Mouse (Mus musculus) Muller cell, postnatal 12 days (primary cell): ENCODE measurements around the gene Ndufc2.

Source experiments
- DNase-seq: peaks from one replicate; pipeline ENCODE4 v3.0.0-alpha.2; 2015; ENCODE audit errors: inconsistent ontology term

The Ndufc2 gene

DNA sequence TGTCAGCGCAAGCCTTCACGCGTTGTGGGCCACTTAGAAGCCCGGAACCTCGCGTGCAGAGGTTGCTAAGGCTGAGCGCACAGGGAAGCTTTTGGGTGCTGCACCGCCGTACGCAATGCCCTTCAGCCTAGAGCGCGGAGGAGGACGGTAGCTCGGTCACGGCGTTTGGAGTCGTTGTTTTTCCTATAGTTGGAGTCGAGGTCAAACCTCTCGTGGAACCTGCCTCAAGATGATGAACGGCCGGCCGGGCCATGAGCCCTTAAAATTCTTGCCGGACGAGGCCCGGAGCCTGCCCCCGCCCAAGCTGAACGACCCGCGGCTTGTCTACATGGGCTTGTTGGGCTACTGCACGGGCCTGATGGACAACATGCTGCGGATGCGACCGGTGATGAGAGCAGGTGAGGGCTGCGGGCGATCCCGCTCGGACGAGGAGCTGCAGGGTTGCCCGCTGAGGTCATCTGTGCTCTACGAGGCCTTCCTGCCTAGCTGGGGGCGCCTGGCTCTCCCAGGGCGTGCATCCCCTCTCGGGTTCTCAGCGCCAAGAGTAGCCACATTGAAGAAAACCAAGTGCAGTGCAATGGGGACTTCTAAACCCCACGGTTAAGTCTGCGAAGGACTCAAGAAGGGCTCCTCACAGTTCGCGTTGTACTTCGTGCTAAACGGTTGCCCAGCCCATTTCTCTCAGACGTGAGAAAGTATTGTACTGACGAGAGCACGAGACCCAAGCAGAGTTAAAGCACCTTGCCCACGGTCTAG is at the start of gene Ndufc2:
TSS of gene Ndufc2 (plus strand) at position 44 of the 756 bp plus-strand sequence.
- DNase-seq, result peak; percentile 79

DNA sequence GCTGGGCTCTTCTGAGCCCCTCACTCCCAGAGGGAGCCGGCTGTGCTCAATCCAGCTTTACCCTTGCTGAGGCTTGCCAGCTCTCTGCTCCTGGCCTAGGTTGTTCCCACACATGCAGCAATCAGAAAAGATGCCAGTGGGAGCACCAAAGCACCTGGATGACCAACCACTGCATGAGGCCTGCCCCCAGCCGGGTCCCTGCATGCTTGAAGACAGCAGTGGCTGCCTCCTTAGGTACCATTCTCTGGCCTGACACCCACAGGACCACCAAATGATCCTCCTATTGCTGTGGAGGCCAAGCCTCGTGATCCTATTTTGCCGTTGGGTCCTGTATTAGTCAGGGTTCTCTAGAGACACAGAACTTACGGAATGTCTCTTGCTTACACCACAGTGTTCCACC is 48.9 kb upstream of the Ndufc2 start:
- DNase-seq, result no peak

DNA sequence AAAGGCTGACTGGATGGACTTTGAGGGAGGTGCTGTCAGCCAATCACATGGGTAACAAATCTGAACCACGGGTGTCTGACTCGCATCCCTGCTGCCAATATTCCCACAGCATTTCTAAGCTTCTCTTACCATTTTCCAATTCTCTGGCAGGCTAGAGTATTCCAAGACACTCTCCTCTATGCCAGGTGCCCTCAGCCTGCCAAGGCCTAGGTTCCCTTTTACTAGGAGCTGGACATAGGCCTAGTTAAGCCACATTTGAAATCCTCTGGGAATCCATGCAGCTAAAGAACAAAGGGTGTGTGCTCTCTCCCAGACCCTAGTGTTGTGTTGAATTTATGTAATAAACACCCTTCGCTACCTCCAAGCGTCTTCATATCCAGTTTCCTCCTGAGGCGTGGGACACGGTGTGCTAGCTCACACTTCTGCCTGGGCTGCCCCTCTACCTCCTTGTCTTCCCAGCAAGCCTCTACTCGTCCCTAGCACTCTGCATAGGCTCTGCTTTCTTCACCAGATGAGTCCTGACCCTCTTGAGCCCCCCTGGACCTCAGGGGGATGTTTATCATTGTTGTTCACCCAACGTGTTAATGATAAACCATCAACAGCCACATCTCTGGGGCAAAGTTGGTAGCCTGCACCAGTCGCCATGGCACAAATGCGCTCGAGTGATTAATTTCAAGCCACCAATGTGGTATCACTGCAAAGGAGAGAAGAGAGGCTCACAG is 47.9 kb upstream of the Ndufc2 start:
- DNase-seq, result no peak

DNA sequence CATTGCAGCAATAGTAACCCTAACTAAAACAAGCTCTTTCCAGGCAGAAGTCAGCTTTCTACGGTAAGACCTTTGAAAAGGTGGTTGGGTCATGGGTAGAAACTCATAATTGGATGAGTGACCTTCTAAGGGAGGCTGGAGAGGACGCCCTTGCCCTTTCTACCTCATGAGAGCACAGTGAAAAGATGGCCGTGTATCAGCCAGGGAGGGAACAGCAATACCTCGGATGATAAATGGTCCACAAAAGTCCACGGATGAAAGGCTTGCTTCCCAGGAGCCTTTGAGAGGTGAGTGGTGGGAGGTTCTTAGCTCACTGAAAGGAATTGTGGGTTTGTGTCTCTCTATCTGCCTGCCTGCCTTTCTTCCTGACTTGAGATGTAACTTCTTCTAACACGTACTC is 46.4 kb upstream of the Ndufc2 start:
- DNase-seq, result no peak

DNA sequence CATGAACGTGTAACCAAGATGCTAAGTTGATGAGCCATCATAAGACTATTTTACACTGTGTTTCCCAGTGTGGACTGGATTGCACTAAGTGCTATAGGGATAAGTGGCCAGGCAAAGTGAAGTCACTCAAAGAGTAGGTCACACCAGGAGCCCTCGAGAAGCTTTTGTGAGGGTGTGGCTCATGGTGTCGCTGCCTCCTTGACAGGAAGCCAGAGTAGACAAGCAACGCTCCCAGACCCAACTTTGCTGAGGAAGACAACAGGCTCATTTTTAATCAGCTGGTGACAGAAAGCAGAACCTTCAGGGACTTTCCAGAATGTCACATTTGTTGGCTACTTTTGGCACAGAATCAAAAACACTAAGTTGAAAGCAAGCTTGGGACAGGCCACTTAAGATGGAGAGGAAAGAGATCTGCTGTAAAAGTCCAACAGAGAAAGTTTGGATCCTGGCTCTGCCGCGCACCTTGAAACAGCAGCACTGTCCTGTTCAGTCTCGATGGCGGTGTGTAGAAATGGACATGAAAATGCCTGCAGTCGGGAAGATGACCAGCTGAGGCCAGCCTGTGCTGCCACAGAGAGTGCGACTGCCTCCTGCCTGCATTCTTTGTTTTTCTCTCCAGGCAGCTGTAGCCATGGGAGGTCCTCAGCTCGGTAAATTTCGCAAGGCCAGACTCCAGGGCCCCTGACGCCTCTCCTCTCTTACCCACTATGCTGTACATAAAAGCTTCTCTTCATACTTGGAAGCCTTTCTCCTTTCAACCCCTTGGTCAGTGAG is 44.5 kb upstream of the Ndufc2 start:
- DNase-seq, result peak; percentile 40

DNA sequence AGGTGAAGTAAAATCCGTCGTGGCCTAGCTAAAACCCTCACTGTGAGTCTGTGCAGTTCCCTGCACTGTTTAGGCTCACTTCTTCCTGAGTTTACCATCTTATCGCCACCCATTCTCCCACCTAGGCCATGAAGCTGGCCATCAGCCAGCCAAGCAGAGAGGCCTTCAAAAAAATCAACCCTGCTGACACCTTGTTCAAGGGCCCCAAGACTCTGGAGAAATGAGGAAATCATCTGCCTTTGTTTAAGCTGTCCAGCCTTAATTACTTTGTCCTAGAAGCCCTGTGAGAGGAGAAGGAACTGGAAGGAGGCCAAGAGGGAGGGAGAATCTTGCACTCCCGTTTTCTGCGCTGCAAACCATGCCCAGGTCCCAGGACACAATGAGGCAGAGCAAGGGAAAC is 43.5 kb upstream of the Ndufc2 start:
- DNase-seq, result no peak

DNA sequence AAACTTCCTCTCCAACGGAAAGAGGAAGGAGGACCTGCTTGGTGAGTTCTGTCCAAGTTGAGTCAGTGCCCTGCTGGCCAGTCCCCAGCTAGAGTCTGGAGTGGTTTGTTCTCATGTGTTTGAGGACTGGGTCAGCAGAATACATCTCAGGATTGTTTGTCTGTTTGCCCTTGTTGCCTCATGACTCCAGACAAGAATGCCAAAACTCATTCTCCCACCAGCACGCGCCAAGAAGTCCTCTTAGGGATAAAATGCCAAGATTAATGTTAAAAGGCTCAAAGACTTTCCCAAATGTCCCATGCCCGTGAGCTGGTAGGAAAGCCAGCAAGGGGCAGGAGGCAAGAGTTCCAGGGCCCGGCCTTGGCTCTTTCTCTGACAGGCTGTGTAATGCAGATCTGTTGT is 42.9 kb upstream of the Ndufc2 start:
- DNase-seq, result peak; percentile 18

DNA sequence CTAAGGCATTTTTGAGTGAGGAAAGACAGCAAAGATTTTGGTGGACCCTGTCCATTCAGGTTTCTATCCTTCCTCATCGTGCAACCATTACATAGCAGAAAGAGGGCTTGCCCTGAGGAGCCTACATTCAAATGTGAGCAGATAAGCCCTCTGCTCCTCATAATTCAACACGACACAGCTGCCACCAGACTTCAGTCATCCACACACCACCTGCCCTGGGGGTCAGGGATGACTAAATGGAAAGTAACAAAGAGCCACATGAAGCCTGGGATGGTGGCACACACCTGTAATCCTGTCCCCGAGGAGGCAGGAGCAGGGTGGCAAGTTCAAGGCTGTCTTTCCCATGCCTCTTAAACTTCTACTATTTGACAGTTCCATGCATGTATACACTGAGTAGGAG is 42.0 kb upstream of the Ndufc2 start:
- no peak for DNase-seq

DNA sequence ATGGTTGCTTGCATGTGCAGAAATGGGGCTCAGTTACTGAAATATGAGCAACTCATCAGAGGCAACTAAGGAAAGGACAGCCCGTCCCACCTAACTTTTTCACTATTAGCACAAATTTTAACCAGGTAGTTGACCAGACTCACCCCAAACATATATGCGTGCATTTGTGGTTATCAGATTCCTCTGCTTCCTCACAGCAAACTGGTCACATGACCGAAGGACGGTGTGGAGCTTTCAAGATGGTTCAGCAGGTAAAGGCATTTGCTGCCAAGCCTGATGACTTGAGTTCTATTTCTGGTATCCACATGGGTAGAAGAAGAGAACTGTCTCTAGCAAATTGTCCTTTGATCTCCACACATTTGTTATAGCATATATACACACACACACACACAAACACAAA is 41.5 kb upstream of the Ndufc2 start:
- DNase-seq, result no peak

DNA sequence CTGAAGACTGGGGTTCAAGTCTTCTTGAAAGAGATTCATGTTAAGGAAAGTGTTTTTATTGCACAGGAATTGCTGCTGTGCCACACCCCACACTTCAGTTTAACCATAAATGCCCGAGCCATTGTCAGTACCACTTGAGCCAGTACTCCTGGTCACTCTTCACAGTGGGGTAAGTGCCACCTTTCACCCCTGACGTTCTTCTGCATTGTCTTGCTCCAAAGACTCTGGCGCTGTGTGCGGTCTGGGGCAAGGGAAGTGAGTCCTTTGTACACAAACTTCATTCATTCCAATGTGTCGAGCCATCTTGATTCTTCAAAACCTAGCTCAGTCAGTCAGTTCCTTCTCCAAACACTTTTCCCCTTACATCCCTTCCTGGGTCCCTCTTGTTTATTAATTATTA is 39.6 kb upstream of the Ndufc2 start:
- DNase-seq, result no peak

DNA sequence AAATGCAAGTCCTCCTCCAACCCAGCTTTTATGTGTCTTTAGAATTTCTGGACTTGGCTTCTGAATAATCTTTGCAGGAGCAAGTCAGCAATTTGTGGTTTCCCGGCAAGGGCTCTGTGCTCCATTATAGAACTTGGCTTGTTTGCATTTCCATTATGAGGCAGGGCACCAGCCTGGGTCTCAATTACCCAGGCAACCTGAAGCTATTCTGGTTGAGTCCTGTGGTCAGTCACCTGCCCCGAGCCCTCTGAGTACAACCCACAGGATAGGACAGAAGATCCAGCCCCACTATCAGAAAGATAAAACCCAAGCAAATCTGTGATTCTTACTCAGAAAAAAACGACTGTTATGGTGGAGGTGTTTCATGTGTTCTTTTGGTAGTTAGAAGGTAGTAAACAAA is 38.8 kb upstream of the Ndufc2 start:
- no peak for DNase-seq

DNA sequence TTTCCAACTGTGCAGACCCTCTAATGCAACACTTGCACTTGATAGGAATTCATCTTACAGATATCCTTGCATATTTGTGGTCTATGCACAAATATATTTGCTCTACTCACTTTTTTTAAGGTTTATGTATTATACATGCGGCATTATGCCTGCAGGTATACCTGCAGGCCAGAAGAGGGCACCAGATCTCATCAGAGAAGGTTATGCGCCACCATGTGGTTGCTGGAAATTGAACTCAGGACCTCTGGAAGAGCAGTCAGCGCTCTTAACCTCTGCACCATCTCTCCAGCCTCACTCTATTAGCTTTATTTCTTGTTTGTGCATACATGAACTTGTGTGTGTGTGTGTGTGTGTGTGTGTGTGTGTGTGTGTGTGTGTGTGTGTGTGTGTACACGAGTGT is 38.3 kb upstream of the Ndufc2 start:
- DNase-seq, result no peak

DNA sequence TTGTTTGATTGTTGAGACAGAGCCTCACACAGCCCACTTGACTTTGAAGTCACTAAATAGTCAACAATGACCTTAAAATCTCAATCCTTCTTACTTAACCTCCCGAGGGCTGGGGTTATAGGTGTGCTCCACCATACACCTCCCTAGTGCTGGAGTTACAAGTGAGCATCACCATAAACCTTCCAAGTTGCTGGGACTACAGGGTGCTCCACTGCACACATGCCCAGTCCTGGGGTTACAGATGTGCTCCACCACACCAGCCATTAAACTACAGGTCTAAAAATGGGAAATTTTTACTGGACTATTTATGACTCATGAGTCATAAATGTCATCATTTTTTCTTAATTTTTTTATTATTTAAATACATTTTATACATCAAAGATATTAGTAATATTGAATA is 33.9 kb upstream of the Ndufc2 start:
- no peak for DNase-seq

DNA sequence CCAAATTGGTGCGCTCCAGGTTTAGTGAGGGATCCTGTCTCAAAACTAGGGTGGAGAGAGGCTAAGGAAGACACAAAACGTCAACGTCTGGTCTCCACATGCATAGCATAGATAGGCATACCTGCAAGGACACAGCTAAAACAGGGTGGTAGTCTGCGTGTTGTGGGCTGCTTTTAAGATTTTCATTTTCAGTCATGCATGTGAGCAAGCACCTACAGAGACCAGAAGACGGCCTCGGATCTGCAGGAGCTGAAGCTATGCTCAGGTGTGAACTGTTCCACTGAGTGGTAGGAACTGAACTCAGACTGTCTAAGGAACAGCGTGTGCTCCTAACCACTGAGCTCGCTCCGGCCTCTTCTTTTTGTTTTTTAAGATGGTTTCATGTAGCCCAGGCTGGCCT is 24.7 kb upstream of the Ndufc2 start:
- no peak for DNase-seq

DNA sequence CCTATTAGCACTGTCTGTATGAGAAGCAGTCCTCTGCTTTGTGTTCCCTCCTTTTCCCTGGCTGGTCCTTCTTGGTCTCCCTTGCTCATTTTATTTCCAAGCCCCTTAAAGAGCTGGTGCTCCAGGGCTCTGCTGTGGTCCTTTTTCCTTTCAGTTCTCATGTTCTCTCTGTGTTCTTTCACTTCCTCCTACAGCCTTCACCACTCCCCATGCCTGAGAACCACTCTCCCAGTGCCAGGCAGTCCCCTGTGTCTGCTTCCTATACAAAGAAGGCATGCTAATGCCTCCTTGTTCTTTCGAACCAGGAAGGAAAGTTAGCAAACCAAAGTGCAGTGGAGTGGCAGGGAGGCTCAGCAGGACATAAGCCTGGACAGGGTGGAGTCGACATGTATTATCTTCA is 23.9 kb upstream of the Ndufc2 start:
- DNase-seq, result no peak

DNA sequence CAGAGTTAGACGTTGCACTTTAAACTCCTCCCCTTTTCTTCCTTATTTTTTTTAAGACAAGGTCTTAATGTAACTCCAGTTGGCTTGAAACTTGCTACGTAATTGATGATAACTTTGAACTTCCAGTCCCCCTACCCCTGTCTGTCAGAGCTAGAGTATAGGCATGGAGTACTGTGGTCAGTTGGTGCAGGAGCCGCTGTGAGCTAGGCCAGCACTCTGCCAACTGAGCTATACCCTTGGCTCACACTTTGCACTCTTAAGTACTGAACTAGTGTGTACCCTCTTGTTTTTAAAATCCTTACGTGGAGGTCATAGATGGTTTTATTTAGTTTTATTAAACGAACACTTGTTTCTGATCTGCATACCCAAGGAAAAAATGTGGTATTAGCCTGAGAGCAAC is 20.5 kb upstream of the Ndufc2 start:
- DNase-seq, result no peak

DNA sequence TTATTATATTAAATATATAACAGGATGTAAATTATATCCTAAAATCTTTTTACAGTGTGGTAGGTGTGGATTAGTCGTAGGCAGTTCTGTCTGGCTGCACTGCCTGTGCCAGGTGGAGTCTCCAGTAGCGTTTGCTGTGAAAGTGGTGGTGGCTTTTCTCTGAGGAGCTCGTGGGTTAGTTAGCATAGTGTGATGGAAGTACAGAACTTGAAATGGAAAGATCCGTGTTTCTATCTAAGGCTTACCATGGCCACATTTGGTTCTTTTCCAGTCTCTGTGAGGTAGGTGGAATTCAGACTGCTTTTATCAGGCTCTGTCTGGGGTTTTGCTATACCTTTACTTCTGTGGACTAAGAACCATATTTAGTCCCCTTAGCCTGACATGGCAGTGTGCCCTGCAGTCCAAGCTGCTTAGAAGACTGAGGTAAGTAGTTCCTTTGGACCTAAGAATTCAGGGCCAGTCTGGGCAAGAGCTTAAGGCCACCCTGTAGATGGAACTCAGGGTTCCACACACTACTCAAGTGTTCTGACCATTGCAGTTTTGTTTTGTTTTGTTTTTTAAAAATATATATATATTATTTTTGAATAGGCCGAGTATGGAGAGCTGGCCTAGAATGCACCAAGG is 19.2 kb upstream of the Ndufc2 start:
- DNase-seq, result no peak

DNA sequence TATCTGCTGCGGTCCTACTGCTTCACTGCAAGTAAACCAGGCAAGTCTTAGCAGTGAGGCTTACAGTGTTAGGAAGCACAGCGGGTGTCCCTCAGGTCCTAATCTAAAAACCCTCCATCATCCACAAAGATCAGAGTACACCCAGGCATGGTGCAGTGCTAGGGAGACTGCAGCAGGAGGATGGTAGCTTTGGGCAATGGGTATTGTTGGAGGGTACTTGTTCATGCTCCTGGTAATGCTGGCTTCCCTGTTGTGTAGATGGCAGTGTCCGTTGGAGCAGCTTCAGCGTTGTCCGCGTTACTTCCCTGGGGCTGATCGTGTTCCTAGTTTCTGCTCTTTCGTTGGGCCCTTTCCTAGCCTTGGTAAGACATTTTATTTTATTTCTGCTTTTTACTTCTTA is 17.1 kb upstream of the Ndufc2 start:
- DNase-seq, result no peak

DNA sequence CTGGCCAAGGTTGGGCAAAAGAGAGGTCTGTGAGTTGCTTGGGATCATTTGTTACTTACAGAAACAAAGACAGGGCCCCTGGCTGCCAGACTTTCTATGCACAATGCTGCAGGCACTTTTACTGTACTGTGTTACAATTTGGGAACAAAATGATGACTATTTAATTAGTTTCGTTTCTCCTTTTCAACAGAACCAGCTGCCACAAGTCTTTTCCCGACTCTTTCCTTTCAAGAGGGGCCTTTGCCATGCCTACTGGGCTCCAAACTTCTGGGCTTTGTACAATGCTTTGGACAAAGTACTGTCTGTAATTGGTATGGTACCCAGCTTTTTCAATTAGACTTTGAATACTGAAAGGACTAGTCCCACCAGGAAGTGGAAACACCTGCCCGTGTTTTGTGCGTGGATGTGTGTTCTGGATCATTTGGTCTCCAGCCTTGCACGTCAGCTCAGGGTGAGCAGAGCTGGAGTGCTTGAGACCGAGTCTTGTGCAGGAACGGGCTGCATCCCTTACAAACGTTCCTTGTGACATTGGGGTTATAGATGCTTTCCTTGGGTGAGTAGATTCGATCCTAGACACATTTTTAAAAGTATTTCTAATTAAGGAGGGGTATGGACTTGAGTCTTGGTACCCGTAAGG is 16.2 kb upstream of the Ndufc2 start:
- no peak for DNase-seq

DNA sequence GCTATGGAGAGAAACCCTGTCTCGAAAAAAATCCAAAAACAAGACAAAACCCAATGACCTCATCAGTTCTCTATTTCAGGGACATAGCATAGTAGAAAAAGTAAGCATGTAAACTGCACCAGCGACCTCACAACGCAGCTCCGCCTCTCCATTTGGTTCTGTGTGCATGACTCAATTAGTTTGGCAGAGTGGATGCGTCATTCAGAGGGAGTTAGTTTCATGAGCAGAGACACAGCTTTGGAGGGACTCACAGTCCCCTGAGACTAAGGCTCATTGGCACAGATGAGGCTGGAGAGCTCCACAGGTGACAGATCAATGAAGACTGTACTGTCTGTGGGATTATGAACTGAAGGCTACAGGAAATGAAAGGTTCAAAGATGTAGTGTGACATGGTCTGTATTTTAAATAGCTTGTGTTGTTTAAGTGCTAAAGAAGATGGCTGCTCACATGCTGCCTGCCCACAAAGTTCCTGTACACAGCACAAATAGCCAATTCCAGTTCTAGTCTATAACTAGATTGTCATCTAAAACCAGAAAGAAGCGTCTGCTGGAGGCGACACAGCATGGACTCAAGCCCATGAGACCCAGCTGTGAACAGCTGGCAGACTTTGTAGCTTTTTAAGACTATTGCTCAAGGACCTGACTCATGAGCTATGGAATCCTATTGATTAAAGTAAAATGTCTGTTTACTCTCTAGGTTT is 13.5 kb upstream of the Ndufc2 start:
- DNase-seq, result no peak

DNA sequence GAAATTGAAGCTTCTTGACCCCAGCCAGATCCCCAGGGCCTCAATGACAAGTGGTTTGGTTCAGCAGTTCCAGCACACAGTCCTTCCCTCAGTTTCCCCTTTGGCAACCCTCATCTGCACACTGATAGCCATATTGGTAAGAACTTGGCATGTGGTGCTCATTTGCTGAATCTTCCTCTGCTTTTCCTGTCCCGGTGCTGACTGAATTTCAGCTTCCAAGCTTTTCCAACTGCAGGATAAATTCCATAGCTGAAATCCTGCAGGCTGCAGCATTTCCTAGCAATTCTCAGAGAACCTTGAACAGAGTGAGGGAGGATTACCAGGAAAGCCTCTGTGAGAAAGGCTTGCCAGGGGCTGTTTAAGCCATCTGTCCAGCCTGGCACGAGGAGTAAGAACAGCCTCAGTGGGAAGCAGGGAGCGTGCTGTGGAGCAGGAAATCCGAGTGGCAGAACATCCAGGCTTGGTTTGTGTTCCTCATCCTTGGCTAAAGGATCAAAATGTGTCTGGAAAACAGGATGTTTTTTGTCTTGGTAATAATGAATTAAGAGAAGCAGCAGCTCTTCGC is 12.9 kb upstream of the Ndufc2 start:
- DNase-seq, result no peak
